Mouse (Mus musculus): Measurements from ENCODE around the gene Ankrd33b.

The Ankrd33b gene

GRCm38 (mm10) chr15:31258693-31259439 is 108.7 kb downstream of the Ankrd33b start:
- no peak for DNase-seq

GRCm38 (mm10) chr15:31258029-31258692 is 109.4 kb downstream of the Ankrd33b start:
- DNase-seq, result no peak

DNA sequence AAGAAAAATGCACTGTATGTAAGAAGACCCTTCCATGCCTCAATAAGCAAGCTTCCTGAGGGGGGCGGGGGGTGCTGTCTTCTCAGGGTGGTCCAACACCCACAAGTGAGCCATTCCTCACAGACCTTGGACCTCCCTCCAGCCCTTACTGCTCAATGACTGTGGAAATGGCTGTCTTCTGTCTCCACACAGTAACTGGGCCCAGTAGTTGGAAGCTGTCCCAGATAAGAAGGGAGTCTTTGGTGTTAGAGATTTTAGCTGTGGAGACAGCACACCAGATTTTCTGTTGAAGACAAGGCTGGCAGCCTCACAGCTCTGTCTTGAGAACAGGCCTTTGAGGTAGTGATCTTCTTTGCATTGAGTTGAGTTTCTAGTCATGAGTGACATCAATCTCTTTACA is 110.2 kb downstream of the Ankrd33b start:
- no peak for DNase-seq

- DNase-seq, result no peak
Measured at GRCm38 (mm10) chr15:31255762-31256161, 111.8 kb downstream of the Ankrd33b start.

DNA sequence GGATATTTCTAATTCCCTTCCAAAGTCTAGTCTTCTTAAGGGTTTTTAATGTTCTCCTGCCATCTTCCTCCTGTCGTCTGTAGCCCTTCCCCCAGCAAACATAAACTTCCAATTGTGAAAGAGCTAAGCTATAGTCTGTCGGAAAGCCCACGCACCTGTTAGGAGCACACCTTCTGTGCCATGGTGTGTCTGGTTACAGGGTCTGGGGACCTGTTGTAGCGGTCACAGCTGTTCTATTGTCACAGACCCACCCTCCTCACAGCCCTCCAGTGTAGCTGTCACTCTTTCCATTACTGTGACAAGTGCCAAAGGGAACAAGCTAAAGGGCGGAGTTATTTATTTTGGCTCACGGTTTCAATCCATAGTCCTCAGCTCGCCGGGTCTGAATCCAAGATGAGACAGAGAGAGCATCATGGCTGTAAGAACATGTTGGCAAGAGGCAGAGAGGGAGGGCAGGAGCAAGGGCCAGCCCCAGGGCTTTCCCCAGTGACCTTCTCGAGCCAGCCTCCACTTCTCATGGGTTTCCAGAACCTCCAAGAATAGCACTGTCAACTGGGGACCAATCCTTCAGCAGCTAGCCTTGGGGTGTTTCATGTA is 112.5 kb downstream of the Ankrd33b start:
- no peak for DNase-seq

GRCm38 (mm10) chr15:31253963-31254362 is 113.6 kb downstream of the Ankrd33b start:
- no peak for DNase-seq

- DNase-seq, result no peak
Measured at GRCm38 (mm10) chr15:31253380-31253779, 114.1 kb downstream of the Ankrd33b start.

DNA sequence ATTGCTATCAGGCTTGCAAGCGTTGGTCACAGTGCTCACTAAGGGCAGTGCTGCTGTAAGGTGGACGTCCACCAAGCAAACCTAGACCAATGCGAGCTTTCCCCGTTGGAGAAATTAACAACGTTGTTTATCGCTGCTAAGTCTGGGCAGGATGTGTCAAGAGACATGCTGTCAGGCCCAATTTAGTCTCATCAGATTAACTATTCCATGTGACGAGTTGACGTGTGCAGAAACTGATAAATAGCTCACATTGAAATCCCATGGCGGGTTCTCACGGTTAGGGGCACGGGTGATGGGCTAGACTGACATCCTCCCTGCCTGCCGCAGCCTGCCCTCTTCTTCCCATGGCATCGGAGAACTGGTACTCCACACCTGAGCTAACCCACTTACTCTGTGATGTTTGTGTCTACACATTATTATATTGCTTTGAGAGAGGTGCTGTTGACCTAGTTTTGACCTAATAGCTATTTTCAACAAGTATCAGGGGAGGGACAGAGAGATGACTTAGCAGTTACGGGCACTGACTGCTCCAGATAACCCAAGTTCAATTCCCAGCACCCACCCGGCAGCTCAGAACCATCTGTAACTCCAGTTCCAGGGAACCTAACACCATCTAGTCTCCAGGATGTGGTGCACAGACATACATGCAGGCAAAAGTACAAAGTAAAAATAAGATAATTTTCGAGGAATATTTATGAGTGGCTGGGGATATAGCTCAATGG is 114.8 kb downstream of the Ankrd33b start:
- no peak for DNase-seq

DNA sequence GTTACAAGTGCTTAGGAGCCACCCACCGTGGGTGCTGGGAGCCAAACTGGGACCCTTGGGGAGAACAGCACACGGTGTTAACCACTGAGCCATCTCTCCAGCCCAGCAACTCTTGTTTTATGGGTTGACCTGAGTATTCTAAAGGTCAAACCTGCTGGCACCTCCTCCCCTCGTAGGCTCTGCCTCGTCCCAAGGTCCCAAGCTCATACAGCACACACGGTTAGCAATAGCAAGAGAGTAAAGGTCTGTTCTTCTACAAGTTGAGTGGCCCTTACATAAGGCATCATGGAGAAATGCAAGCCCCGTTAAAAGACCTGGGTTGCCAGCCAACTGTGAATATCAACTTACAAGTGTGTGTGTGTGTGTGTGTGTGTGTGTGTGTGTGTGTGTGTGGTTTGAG is 116.3 kb downstream of the Ankrd33b start:
- DNase-seq, result no peak

- DNase-seq, result no peak
Measured at GRCm38 (mm10) chr15:31250676-31251075, 116.8 kb downstream of the Ankrd33b start.

DNA sequence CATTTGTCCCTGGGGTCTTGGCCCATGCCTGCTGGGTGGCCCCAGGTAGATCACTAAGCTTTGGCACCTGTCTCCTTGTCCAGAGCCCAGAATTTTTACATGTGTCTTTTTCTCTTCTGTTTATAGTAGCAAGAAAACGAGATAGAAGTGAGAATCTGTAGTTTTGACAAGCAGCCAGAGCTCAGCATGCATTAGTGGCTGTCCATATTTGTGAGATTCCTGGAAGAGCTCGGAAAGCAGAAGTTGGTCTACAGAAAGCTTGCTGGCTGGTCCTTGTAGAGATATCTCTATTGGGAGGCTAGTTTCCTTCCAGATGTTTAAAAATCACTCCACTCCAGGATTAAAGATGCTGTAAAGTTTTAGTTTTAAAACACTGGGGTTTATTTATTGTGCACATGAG is 117.5 kb downstream of the Ankrd33b start:
- DNase-seq, result no peak

- DNase-seq, result no peak
Measured at GRCm38 (mm10) chr15:31248882-31249281, 118.6 kb downstream of the Ankrd33b start.

DNA sequence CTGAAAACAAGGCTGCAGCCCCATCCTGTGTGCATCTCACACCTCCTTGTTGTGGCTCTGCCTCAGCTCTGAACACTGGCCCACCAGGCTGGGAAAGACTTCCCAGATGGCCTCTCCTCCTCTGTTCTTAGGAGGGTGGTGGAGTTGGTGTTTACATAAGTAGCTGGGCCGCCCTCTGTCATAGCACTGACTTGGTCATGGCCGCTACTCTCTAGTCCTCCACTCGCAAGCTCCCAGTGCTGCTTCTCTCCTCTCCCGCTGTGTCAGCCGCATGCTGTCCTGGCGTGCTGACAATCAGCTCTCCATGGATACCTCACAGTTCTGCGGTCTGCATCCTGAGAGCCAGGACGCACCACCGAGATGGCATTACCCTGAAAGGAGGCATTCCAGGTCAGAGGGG is 120.5 kb downstream of the Ankrd33b start:
- no peak for DNase-seq

DNA sequence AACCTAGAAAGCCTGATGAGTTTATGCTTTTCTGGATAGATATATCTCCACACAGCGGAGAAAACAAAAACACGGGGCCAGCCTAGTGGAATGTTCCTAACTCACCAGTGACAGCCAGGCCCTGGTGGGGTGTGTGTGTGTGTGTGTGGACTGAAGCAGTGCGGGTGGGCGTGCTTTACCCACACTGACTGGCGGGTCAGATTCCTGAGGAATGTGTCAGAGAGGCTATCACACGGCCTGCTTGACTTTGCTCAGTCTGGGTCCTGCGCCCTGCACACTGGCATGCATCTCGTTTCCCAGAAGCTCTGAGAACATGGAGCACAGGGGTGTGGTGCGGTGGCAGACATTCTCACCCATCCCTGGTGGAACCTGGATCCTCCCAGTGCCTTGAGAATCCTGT is 121.6 kb downstream of the Ankrd33b start:
- DNase-seq, result no peak

DNA sequence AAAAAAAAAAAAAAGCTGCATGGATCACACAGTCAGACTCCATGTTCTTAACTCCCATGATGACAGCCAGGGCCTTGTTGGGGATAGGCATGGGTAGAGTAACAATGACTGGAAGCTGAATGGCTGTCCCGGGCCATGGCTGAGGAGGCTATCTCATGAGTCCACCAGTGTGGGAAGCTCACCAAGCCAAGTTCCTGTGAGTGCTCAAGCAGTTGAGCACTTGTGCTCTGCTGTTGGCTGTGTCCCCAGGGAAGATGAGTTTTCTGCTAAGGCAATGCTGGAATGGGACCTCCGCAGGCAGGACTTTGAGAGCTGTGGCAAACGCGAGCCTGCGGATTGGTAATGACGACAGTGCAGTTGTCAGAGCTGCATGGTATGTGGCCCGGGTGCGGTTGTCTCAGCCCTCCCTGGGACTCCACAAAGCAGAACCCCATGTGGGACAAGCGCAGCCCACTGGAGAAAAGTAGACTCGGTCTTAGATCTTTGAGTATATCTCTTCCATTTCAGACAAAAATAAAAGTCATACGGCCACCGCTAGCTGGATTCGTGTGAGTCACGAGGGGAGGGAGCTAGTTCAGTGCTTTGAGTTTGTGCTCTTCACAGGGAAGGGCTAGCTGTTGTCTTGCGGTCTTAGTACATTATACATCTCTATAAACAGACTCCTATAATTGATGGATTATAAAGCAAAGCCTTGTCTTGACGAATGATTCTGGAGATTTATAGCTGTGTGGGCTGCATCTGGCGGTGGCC is 122.7 kb downstream of the Ankrd33b start:
- no peak for DNase-seq

DNA sequence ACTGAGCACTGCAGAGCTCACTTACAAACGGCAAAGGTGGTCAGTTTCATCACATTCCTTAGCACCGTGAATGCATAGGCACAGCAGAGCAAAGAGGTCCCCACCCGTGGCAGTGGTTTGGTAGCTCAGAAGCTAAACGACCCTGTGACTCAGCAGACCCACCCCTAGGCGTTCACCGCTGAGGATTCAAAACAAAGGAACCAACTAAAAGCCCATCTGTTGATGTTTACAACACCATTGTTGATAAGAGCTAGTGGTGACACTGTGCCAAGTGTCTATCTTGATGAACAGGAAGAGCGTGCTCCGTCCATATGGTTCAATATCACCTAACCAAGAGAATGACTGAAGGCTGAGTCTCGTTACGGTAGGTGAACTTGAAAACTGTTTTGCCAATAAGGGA is 124.3 kb downstream of the Ankrd33b start:
- no peak for DNase-seq
